Mouse (Mus musculus) limb, embryonic 15.5 days (tissue): ENCODE data around the gene Galp. TPM values are rescaled to one million over a fixed set of nuclear protein-coding genes. Genes with fewer than 3 reads are reported as not detected.

Source experiments
- ATAC-seq: fragments of 200-750 bp; cut with Nextera tagmentation; 2 replicates; pipeline ENCODE4 v1.8.0; 2017; ENCODE audit warnings: low read depth, moderate TSS enrichment; ENCODE audit not compliant: insufficient number of reproducible peaks, low FRiP score, low TSS enrichment
- H3K27ac ChIP-seq: fragments of 300-500 bp; sonication (generic); 2 replicates; pipeline ENCODE4 v1.5.1; 2015; ENCODE audit warnings: moderate library complexity, mild to moderate bottlenecking, inconsistent platforms
- H3K27me3 ChIP-seq: fragments of 300-500 bp; sonication (generic); 2 replicates; pipeline ENCODE4 v1.6.1; 2015; ENCODE audit warnings: inconsistent platforms
- H3K36me3 ChIP-seq: fragments of 300-500 bp; sonication (generic); 2 replicates; pipeline ENCODE4 v1.6.1; 2015; ENCODE audit warnings: inconsistent platforms
- H3K4me1 ChIP-seq: fragments of 300-500 bp; sonication (generic); 2 replicates; pipeline ENCODE4 v1.6.1; 2015; ENCODE audit warnings: inconsistent platforms
- H3K4me2 ChIP-seq: fragments of 300-500 bp; sonication (generic); 2 replicates; pipeline ENCODE4 v1.6.1; 2015; ENCODE audit warnings: mild to moderate bottlenecking, inconsistent platforms
- H3K4me3 ChIP-seq: fragments of 300-500 bp; sonication (generic); 2 replicates; pipeline ENCODE4 v1.5.1; 2015; ENCODE audit warnings: mild to moderate bottlenecking, inconsistent platforms
- H3K9ac ChIP-seq: fragments of 300-500 bp; sonication (generic); 2 replicates; pipeline ENCODE4 v1.6.1; 2015; ENCODE audit warnings: inconsistent platforms
- H3K9me3 ChIP-seq: fragments of 300-500 bp; sonication (generic); 2 replicates; pipeline ENCODE4 v1.6.1; 2016; ENCODE audit warnings: inconsistent platforms
- WGBS: fragments of 180-500 bp; shearing (Covaris S2); methylation state at CpG from one replicate; pipeline ENCODE4 v1.1.7; 2015; 5-methylcytosine and 5-hydroxymethylcytosine counted together
- polyA plus RNA-seq: library from polyadenylated mRNA; unstranded; fragments of >200 nt; fragmentation: Nextera tagmentation; extraction: Ambion mirVana; gene quantifications from 2 replicates; pipeline ENCODE4 v1.2.1, GENCODE M21; 2015

Gene Galp
- polyA plus RNA-seq, 1 experiment from 2014 or later = not detected

- no peak overlapping the region for H3K27ac ChIP-seq
- no peak overlapping the region for H3K4me3 ChIP-seq
- ATAC-seq = no peak
- WGBS = 80% methylated on average over 4 of the region's 4 CpGs
- no peaks in the 10 kb centered on the region for H3K36me3 ChIP-seq
- H3K4me2 ChIP-seq = no peak overlapping the region
- H3K4me1 ChIP-seq = no peaks in the 10 kb centered on the region
- H3K27me3 ChIP-seq = no peaks in the 10 kb centered on the region
- no peak overlapping the region for H3K9ac ChIP-seq
- H3K9me3 ChIP-seq = no peaks in the 10 kb centered on the region
Measured at GRCm38 (mm10) chr7:6262984-6263383, 66.1 kb downstream of the Galp start.

GRCm38 (mm10) chr7:6265695-6266094, 68.8 kb downstream of the Galp start:
- 63% methylated on average over 8 of the region's 8 CpGs for WGBS
- Histone ChIP-seq H3K4me2 (no peak overlapping the region), H3K9ac (no peak overlapping the region), H3K27me3 (no peaks in the 10 kb centered on the region), H3K4me3 (no peak overlapping the region), H3K36me3 (no peaks in the 10 kb centered on the region), H3K27ac (no peak overlapping the region), H3K9me3 (no peaks in the 10 kb centered on the region), H3K4me1 (no peaks in the 10 kb centered on the region)
- ATAC-seq = no peak

Other genes with a start within 250 kb of the Galp start
- gene Vmn1r65, start 186.1 kb upstream of the Galp start, polyA plus RNA-seq = not detected in 2 replicates
- not detected in 2 replicates for gene Nlrp4c, start 151.9 kb upstream of the Galp start, polyA plus RNA-seq
- gene Zfp787, start 41.1 kb upstream of the Galp start, polyA plus RNA-seq = 18.8 and 19.8 TPM in 2 replicates
- gene Zfp444, start 24.9 kb upstream of the Galp start, polyA plus RNA-seq = 52.8 and 55.9 TPM in 2 replicates
- gene Zscan5b, start 25.2 kb downstream of the Galp start, polyA plus RNA-seq = not detected in 2 replicates
- gene Epp13, start 55.6 kb downstream of the Galp start, polyA plus RNA-seq = not detected in 2 replicates
- 8.9 and 9.1 TPM in 2 replicates for gene Zfp667, start 89.5 kb downstream of the Galp start, polyA plus RNA-seq
- 5.3 and 5.9 TPM in 2 replicates for gene Zfp583, start 134.2 kb downstream of the Galp start, polyA plus RNA-seq
- 1.9 and 2.1 TPM in 2 replicates for gene Gm3854, start 146.7 kb downstream of the Galp start, polyA plus RNA-seq
- 2.9 and 3.3 TPM in 2 replicates for gene Zfp78, start 166.2 kb downstream of the Galp start, polyA plus RNA-seq
- 7.8 and 9.2 TPM in 2 replicates for gene Zfp28, start 186.2 kb downstream of the Galp start, polyA plus RNA-seq
- 0.29 and 0.56 TPM in 2 replicates for gene Smim17, start 201.6 kb downstream of the Galp start, polyA plus RNA-seq
- gene Gm20715, start 213.2 kb downstream of the Galp start, polyA plus RNA-seq = not detected in 2 replicates
- gene Olfr1344, start 241.6 kb downstream of the Galp start, polyA plus RNA-seq = not detected in 2 replicates